Mouse (Mus musculus): ENCODE measurements around the gene Naaladl1. TPM values are rescaled to one million over a fixed set of nuclear protein-coding genes. Genes with fewer than 3 reads are reported as not detected.
A peak's percentile ranks its signal among the peaks of the same experiment; 100 is the strongest.

The Naaladl1 gene
- total and polyA plus RNA-seq, 2 experiments from 2014 or later, result 0.41 to 1.0 TPM

GRCm38 (mm10) chr19:6076564-6077393 is 28.8 kb upstream of the Naaladl1 start, which contains the start of gene Vps51:
Vps51 (minus strand) TSS chr19:6077231.
- H3K4me1 ChIP-seq (ENCODE audit: insufficient read depth, low read length), result peaks cover 7% of the 10 kb centered on the region
- no peaks in the 10 kb centered on the region for H3K9me3 ChIP-seq (ENCODE audit: low read length)
- H3K27me3 ChIP-seq (ENCODE audit: insufficient read depth, low read length), result no peaks in the 10 kb centered on the region
- peak; percentile 96 for DNase-seq (ENCODE audit: low spot score)
- H3K36me3 ChIP-seq (ENCODE audit: insufficient read depth, low read length), result peaks cover 25% of the 10 kb centered on the region
- TF ChIP-seq CTCF (IDR thresholded peaks at IDR 0.05), result no peak
- H3K9ac ChIP-seq (replicated peaks; ENCODE audit: low read length, poor library complexity, severe bottlenecking), result peak within 1 kb of the TSS; percentile 72
- peak within 1 kb of the TSS; percentile 84 for H3K27ac ChIP-seq (ENCODE audit: low read depth, low read length)
- ATAC-seq (ENCODE audit: low FRiP score), result peak; percentile 86
- H3K4me2 ChIP-seq (ENCODE audit: low read depth, low read length, poor library complexity, severe bottlenecking), result peak within 1 kb of the TSS; percentile 89
- peak within 1 kb of the TSS; percentile 64 for H3K4me3 ChIP-seq (ENCODE audit: low read depth, low read length)
- 2% methylated on average over 33 of the region's 33 CpGs for WGBS

- Histone ChIP-seq H3K9ac (replicated peaks; ENCODE audit: low read length, poor library complexity, severe bottlenecking) (no peak within 1 kb of the TSS), H3K4me1 (ENCODE audit: insufficient read depth, low read length) (peaks cover 13% of the 10 kb centered on the region), H3K4me3 (ENCODE audit: low read depth, low read length) (no peak within 1 kb of the TSS), H3K27me3 (ENCODE audit: insufficient read depth, low read length) (no peaks in the 10 kb centered on the region), H3K9me3 (ENCODE audit: low read length) (no peaks in the 10 kb centered on the region), H3K27ac (ENCODE audit: low read depth, low read length) (no peak within 1 kb of the TSS), H3K4me2 (ENCODE audit: low read depth, low read length, poor library complexity, severe bottlenecking) (no peak within 1 kb of the TSS), H3K36me3 (ENCODE audit: insufficient read depth, low read length) (peaks cover 24% of the 10 kb centered on the region)
- ATAC-seq (ENCODE audit: low FRiP score) (no peak), DNase-seq (ENCODE audit: low spot score) (no peak)
- WGBS, result 92% methylated on average over 12 of the region's 12 CpGs
- no peak for TF ChIP-seq CTCF (IDR thresholded peaks at IDR 0.05)
Measured at GRCm38 (mm10) chr19:6079983-6080480, 25.6 kb upstream of the Naaladl1 start, which contains the start of gene Tmem262. Tmem262 (plus strand) TSS chr19:6080033.

DNA sequence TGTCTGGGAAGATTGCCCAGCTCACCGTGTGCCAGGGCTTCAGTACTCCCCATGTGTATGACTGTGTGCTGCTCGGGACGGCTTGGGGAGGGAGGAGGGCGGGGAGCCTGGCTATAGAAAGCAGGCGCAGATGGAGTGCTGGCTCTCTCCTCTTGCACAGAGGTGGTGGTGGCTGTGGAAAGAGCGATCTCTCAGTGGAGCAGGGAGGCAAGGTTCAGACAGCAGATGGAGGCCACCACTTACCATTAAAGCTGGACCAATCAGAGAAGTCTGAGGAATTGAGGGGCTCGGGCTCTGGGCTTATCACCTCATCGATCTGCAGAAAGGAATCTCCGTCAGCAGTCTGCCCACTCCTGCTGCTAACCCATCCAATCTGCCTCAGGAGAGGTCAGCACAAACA is 23.4 kb upstream of the Naaladl1 start, which contains the start of gene Gm28374:
TSS of gene Gm28374 (minus strand) at position 101 of the 400 bp plus-strand sequence.
- H3K9ac ChIP-seq (replicated peaks; ENCODE audit: low read length, poor library complexity, severe bottlenecking), result no peak within 1 kb of the TSS
- H3K4me2 ChIP-seq (ENCODE audit: low read depth, low read length, poor library complexity, severe bottlenecking), result no peak within 1 kb of the TSS
- ATAC-seq (ENCODE audit: low FRiP score) (no peak), DNase-seq (ENCODE audit: low spot score) (no peak)
- TF ChIP-seq CTCF (IDR thresholded peaks at IDR 0.05), result no peak
- H3K36me3 ChIP-seq (ENCODE audit: insufficient read depth, low read length), result peaks cover 24% of the 10 kb centered on the region
- peaks cover 7% of the 10 kb centered on the region; the same call in 1 of the 2 replicates for H3K4me1 ChIP-seq (ENCODE audit: insufficient read depth, low read length)
- WGBS, result 92% methylated on average over 9 of the region's 9 CpGs
- no peaks in the 10 kb centered on the region for H3K9me3 ChIP-seq (ENCODE audit: low read length)
- H3K4me3 ChIP-seq (ENCODE audit: low read depth, low read length), result no peak within 1 kb of the TSS
- H3K27me3 ChIP-seq (ENCODE audit: insufficient read depth, low read length), result no peaks in the 10 kb centered on the region
- no peak within 1 kb of the TSS for H3K27ac ChIP-seq (ENCODE audit: low read depth, low read length)

GRCm38 (mm10) chr19:6084478-6085248 is 20.9 kb upstream of the Naaladl1 start, which contains the start of the genes Zfpl1 and Cdca5:
Zfpl1 (minus strand) TSS chr19:6084956.
Cdca5 (plus strand) TSS chr19:6084983.
- WGBS, result under 1% methylated on average over 58 of the region's 58 CpGs
- Histone ChIP-seq H3K4me2 (ENCODE audit: low read depth, low read length, poor library complexity, severe bottlenecking) (peak within 1 kb of the TSS; percentile 93), H3K27me3 (ENCODE audit: insufficient read depth, low read length) (no peaks in the 10 kb centered on the region), H3K9me3 (ENCODE audit: low read length) (no peaks in the 10 kb centered on the region), H3K4me1 (ENCODE audit: insufficient read depth, low read length) (peaks cover 7% of the 10 kb centered on the region; the same call in 1 of the 2 replicates), H3K4me3 (ENCODE audit: low read depth, low read length) (peak within 1 kb of the TSS; percentile 70), H3K27ac (ENCODE audit: low read depth, low read length) (peak within 1 kb of the TSS; percentile 65), H3K36me3 (ENCODE audit: insufficient read depth, low read length) (peaks cover 22% of the 10 kb centered on the region), H3K9ac (replicated peaks; ENCODE audit: low read length, poor library complexity, severe bottlenecking) (peak within 1 kb of the TSS; percentile 63)
- peak; percentile 88 for ATAC-seq (ENCODE audit: low FRiP score)
- DNase-seq (ENCODE audit: low spot score), result peak; percentile 99
- TF ChIP-seq CTCF (IDR thresholded peaks at IDR 0.05), result no peak

DNA sequence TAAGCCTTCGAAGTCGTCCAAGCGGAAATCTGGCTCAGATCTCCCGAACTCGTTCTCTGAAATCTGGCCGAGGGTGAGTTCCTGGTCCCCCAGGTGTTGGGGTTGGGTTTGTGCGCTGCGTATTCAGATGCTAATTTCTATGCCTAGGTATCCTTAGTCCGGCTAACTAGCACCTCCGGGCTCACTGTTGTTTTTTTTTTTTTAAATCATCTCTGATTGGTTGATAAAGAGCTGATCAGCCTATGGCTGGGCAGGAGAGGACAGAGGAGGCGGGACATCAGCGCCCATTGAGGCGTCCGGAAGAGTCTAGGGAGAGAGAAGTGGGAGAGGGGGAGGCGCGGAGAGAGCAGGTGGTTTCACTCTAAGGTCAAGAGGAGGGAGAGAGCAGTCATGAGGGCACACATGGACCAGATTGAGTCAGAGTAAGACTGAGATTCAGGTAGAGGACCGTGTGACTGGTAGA is 20.1 kb upstream of the Naaladl1 start:
- no peak overlapping the region for H3K27ac ChIP-seq (ENCODE audit: low read depth, low read length)
- TF ChIP-seq CTCF (IDR thresholded peaks at IDR 0.05), result no peak
- no peaks in the 10 kb centered on the region for H3K9me3 ChIP-seq (ENCODE audit: low read length)
- no peak for ATAC-seq (ENCODE audit: low FRiP score)
- DNase-seq (ENCODE audit: low spot score), result peak; percentile 61
- H3K36me3 ChIP-seq (ENCODE audit: insufficient read depth, low read length), result peaks cover 15% of the 10 kb centered on the region
- H3K4me3 ChIP-seq (ENCODE audit: low read depth, low read length), result peak overlapping the region; percentile 70
- 1% methylated on average over 17 of the region's 17 CpGs for WGBS
- H3K9ac ChIP-seq (replicated peaks; ENCODE audit: low read length, poor library complexity, severe bottlenecking), result no peak overlapping the region
- H3K4me2 ChIP-seq (ENCODE audit: low read depth, low read length, poor library complexity, severe bottlenecking), result peak overlapping the region; percentile 93
- peaks cover 7% of the 10 kb centered on the region; the same call in 1 of the 2 replicates for H3K4me1 ChIP-seq (ENCODE audit: insufficient read depth, low read length)
- H3K27me3 ChIP-seq (ENCODE audit: insufficient read depth, low read length), result no peaks in the 10 kb centered on the region

All from midbrain, postnatal 0 days (tissue).